Mouse (Mus musculus): Measurements from ENCODE around the gene S100a5.

S100a5 gene

GRCm38 (mm10) chr3:90608223-90608622 lies at the start of gene S100a5:
Gene S100a5 (plus strand): TSS chr3:90608523.
- in situ Hi-C loops (cut with MboI; ENCODE audit: low pct_unique_long_range_greater_than_20kb in 1 of 2, low sequenced_read_pairs in 2 of 2, unreplicated experiment in 1 of 2), result no loop called here

- in situ Hi-C loops (cut with MboI; ENCODE audit: low pct_unique_long_range_greater_than_20kb in 1 of 2, low sequenced_read_pairs in 2 of 2, unreplicated experiment in 1 of 2), result no loop called here
Measured at GRCm38 (mm10) chr3:90560008-90560628, 48.2 kb upstream of the S100a5 start, which contains the start of gene S100a3. Gene S100a3 (plus strand): TSS chr3:90560578.

- in situ Hi-C loops (cut with MboI; ENCODE audit: low pct_unique_long_range_greater_than_20kb in 1 of 2, low sequenced_read_pairs in 2 of 2, unreplicated experiment in 1 of 2), result no loop called here
Measured at GRCm38 (mm10) chr3:90574691-90575090, 33.6 kb upstream of the S100a5 start.

GRCm38 (mm10) chr3:90575320-90575719 lies 33.0 kb upstream of the S100a5 start:
- in situ Hi-C loops (cut with MboI; ENCODE audit: low pct_unique_long_range_greater_than_20kb in 1 of 2, low sequenced_read_pairs in 2 of 2, unreplicated experiment in 1 of 2), result no loop called here

GRCm38 (mm10) chr3:90576351-90577001 lies 31.8 kb upstream of the S100a5 start:
- in situ Hi-C loops (cut with MboI; ENCODE audit: low pct_unique_long_range_greater_than_20kb in 1 of 2, low sequenced_read_pairs in 2 of 2, unreplicated experiment in 1 of 2), result no loop called here

- in situ Hi-C loops (cut with MboI; ENCODE audit: low pct_unique_long_range_greater_than_20kb in 1 of 2, low sequenced_read_pairs in 2 of 2, unreplicated experiment in 1 of 2), result no loop called here
Measured at GRCm38 (mm10) chr3:90579433-90579832, 28.9 kb upstream of the S100a5 start.

- in situ Hi-C loops (cut with MboI; ENCODE audit: low pct_unique_long_range_greater_than_20kb in 1 of 2, low sequenced_read_pairs in 2 of 2, unreplicated experiment in 1 of 2), result loop anchor here in 1 of 2 experiments (5.0 to 10.0 kb wide), 2 partner anchors 36 to 74 kb away; partner anchors contain the start of gene S100a7a
Measured at GRCm38 (mm10) chr3:90581141-90581540, 27.2 kb upstream of the S100a5 start.

GRCm38 (mm10) chr3:90582156-90582555 lies 26.2 kb upstream of the S100a5 start:
- in situ Hi-C loops (cut with MboI; ENCODE audit: low pct_unique_long_range_greater_than_20kb in 1 of 2, low sequenced_read_pairs in 2 of 2, unreplicated experiment in 1 of 2), result loop anchor here in 1 of 2 experiments (5.0 to 10.0 kb wide), 2 partner anchors 35 to 73 kb away; partner anchors contain the start of gene S100a7a

GRCm38 (mm10) chr3:90582556-90582955 lies 25.8 kb upstream of the S100a5 start:
- in situ Hi-C loops (cut with MboI; ENCODE audit: low pct_unique_long_range_greater_than_20kb in 1 of 2, low sequenced_read_pairs in 2 of 2, unreplicated experiment in 1 of 2), result loop anchor here in 1 of 2 experiments (5.0 to 10.0 kb wide), 2 partner anchors 35 to 72 kb away; partner anchors contain the start of gene S100a7a

- in situ Hi-C loops (cut with MboI; ENCODE audit: low pct_unique_long_range_greater_than_20kb in 1 of 2, low sequenced_read_pairs in 2 of 2, unreplicated experiment in 1 of 2), result loop anchor here in 1 of 2 experiments (5.0 to 10.0 kb wide), 2 partner anchors 33 to 71 kb away; partner anchors contain the start of gene S100a7a
Measured at GRCm38 (mm10) chr3:90583893-90584292, 24.4 kb upstream of the S100a5 start.

GRCm38 (mm10) chr3:90585595-90585994 lies 22.7 kb upstream of the S100a5 start:
- in situ Hi-C loops (cut with MboI; ENCODE audit: low pct_unique_long_range_greater_than_20kb in 1 of 2, low sequenced_read_pairs in 2 of 2, unreplicated experiment in 1 of 2), result loop anchor here in 1 of 2 experiments (10.0 kb wide), 1 partner anchor 69 kb away; the partner anchor contains the start of gene S100a7a

GRCm38 (mm10) chr3:90586016-90586643 lies 22.2 kb upstream of the S100a5 start:
- in situ Hi-C loops (cut with MboI; ENCODE audit: low pct_unique_long_range_greater_than_20kb in 1 of 2, low sequenced_read_pairs in 2 of 2, unreplicated experiment in 1 of 2), result loop anchor here in 1 of 2 experiments (10.0 kb wide), 1 partner anchor 69 kb away; the partner anchor contains the start of gene S100a7a

GRCm38 (mm10) chr3:90586906-90587305 lies 21.4 kb upstream of the S100a5 start:
- in situ Hi-C loops (cut with MboI; ENCODE audit: low pct_unique_long_range_greater_than_20kb in 1 of 2, low sequenced_read_pairs in 2 of 2, unreplicated experiment in 1 of 2), result loop anchor here in 1 of 2 experiments (10.0 kb wide), 1 partner anchor 68 kb away; the partner anchor contains the start of gene S100a7a

- in situ Hi-C loops (cut with MboI; ENCODE audit: low pct_unique_long_range_greater_than_20kb in 1 of 2, low sequenced_read_pairs in 2 of 2, unreplicated experiment in 1 of 2), result loop anchor here in 1 of 2 experiments (10.0 kb wide), 1 partner anchor 67 kb away; the partner anchor contains the start of gene S100a7a
Measured at GRCm38 (mm10) chr3:90587361-90588101, 20.8 kb upstream of the S100a5 start.

GRCm38 (mm10) chr3:90589390-90589789 lies 18.9 kb upstream of the S100a5 start:
- in situ Hi-C loops (cut with MboI; ENCODE audit: low pct_unique_long_range_greater_than_20kb in 1 of 2, low sequenced_read_pairs in 2 of 2, unreplicated experiment in 1 of 2), result loop anchor here in 1 of 2 experiments (10.0 kb wide), 1 partner anchor 65 kb away; the partner anchor contains the start of gene S100a7a

GRCm38 (mm10) chr3:90589947-90590346 lies 18.4 kb upstream of the S100a5 start, which contains the start of gene S100a2:
Gene S100a2 (plus strand): TSS chr3:90590247.
- in situ Hi-C loops (cut with MboI; ENCODE audit: low pct_unique_long_range_greater_than_20kb in 1 of 2, low sequenced_read_pairs in 2 of 2, unreplicated experiment in 1 of 2), result loop anchor here in 1 of 2 experiments (10.0 kb wide), 1 partner anchor 65 kb away; the partner anchor contains the start of gene S100a7a

- in situ Hi-C loops (cut with MboI; ENCODE audit: low pct_unique_long_range_greater_than_20kb in 1 of 2, low sequenced_read_pairs in 2 of 2, unreplicated experiment in 1 of 2), result no loop called here
Measured at GRCm38 (mm10) chr3:90594466-90594865, 13.9 kb upstream of the S100a5 start.

- in situ Hi-C loops (cut with MboI; ENCODE audit: low pct_unique_long_range_greater_than_20kb in 1 of 2, low sequenced_read_pairs in 2 of 2, unreplicated experiment in 1 of 2), result no loop called here
Measured at GRCm38 (mm10) chr3:90595556-90595955, 12.8 kb upstream of the S100a5 start.
